Mouse (Mus musculus) stomach, postnatal 0 days (tissue): ENCODE results near the gene Tgfb1.

Experiments used
- CTCF ChIP-seq: IDR thresholded peaks from 2 replicates; pipeline ENCODE4 v1.5.1; 2016; ENCODE audit warnings: antibody characterized with exemption, low read depth, mild to moderate bottlenecking, moderate library complexity
- EP300 ChIP-seq: optimal IDR thresholded peaks from 2 replicates; pipeline ENCODE3; 2016; ENCODE audit warnings: antibody characterized with exemption

- TF ChIP-seq EP300 (no peak), CTCF (no peak)
These were observed 15.1 kb upstream of the Tgfb1 start for GRCm38 (mm10) chr7:25671686-25672085.
